Mouse (Mus musculus): ENCODE measurements around the gene Vps16.
A peak's percentile ranks its signal among the peaks of the same experiment; 100 is the strongest.

The Vps16 gene

GRCm38 (mm10) chr2:130424126-130424853 is at the start of gene Vps16, which contains the start of gene Pced1a:
Gene Vps16, plus strand, starts transcription at chr2:130424339.
Gene Pced1a, minus strand, starts transcription at chr2:130424701.
- DNase-seq (ENCODE audit: low spot score in 2 of 2), result peak; percentile 89 to 94

GRCm38 (mm10) chr2:130374951-130375350 is 49.2 kb upstream of the Vps16 start:
- no peak for DNase-seq (ENCODE audit: low spot score in 2 of 2)

- no peak for DNase-seq (ENCODE audit: low spot score in 2 of 2)
These were observed 40.9 kb upstream of the Vps16 start for GRCm38 (mm10) chr2:130383205-130383604.

GRCm38 (mm10) chr2:130383895-130384294 is 40.2 kb upstream of the Vps16 start:
- no peak for DNase-seq (ENCODE audit: low spot score in 2 of 2)

GRCm38 (mm10) chr2:130386212-130386611 is 37.9 kb upstream of the Vps16 start:
- no peak for DNase-seq (ENCODE audit: low spot score in 2 of 2)

- DNase-seq (ENCODE audit: low spot score in 2 of 2), result no peak
These were observed 35.3 kb upstream of the Vps16 start for GRCm38 (mm10) chr2:130388796-130389195.

GRCm38 (mm10) chr2:130390993-130391625 is 33.0 kb upstream of the Vps16 start:
- no peak for DNase-seq (ENCODE audit: low spot score in 2 of 2)

- DNase-seq (ENCODE audit: low spot score in 2 of 2), result no peak
These were observed 31.3 kb upstream of the Vps16 start for GRCm38 (mm10) chr2:130392836-130393235.

GRCm38 (mm10) chr2:130395696-130396095 is 28.4 kb upstream of the Vps16 start:
- DNase-seq (ENCODE audit: low spot score in 2 of 2), result no peak

GRCm38 (mm10) chr2:130397186-130397985 is 26.8 kb upstream of the Vps16 start, which contains the start of gene Cpxm1:
Gene Cpxm1, minus strand, starts transcription at chr2:130397574.
- no peak for DNase-seq (ENCODE audit: low spot score in 2 of 2)

GRCm38 (mm10) chr2:130398091-130398490 is 26.0 kb upstream of the Vps16 start:
- no peak for DNase-seq (ENCODE audit: low spot score in 2 of 2)

- no peak for DNase-seq (ENCODE audit: low spot score in 2 of 2)
These were observed 24.1 kb upstream of the Vps16 start for GRCm38 (mm10) chr2:130400046-130400445.

- no peak for DNase-seq (ENCODE audit: low spot score in 2 of 2)
These were observed 22.2 kb upstream of the Vps16 start for GRCm38 (mm10) chr2:130401891-130402290.

- no peak for DNase-seq (ENCODE audit: low spot score in 2 of 2)
These were observed 19.2 kb upstream of the Vps16 start, which contains the start of the genes Gm28372 and 1700020A23Rik for GRCm38 (mm10) chr2:130404939-130405338. Gene Gm28372, plus strand, starts transcription at chr2:130405239. Gene 1700020A23Rik, plus strand, starts transcription at chr2:130405259.

- DNase-seq (ENCODE audit: low spot score in 2 of 2), result no peak
These were observed 18.0 kb upstream of the Vps16 start, which contains the start of gene Tmem239 for GRCm38 (mm10) chr2:130406178-130406577. Gene Tmem239, plus strand, starts transcription at chr2:130406478.

- DNase-seq (ENCODE audit: low spot score in 2 of 2), result no peak
These were observed 15.9 kb upstream of the Vps16 start for GRCm38 (mm10) chr2:130408194-130408593.

GRCm38 (mm10) chr2:130411558-130412495 is 12.3 kb upstream of the Vps16 start:
- DNase-seq (ENCODE audit: low spot score in 2 of 2), result peak; percentile 64 to 90

- no peak for DNase-seq (ENCODE audit: low spot score in 2 of 2)
These were observed 11.4 kb upstream of the Vps16 start for GRCm38 (mm10) chr2:130412775-130413174.

GRCm38 (mm10) chr2:130414094-130414856 is 9.9 kb upstream of the Vps16 start:
- no peak for DNase-seq (ENCODE audit: low spot score in 2 of 2)

Measured in spleen, postnatal 4 days (tissue).